Mouse (Mus musculus) neural tube, embryonic 11.5 days (tissue): ENCODE results near the gene Parp8. TPM values are rescaled to one million over a fixed set of nuclear protein-coding genes. Genes with fewer than 3 reads are reported as not detected.

Experiments
- ATAC-seq: fragments of 200-750 bp; cut with Nextera tagmentation; 2 replicates; pipeline ENCODE4 v1.8.0; 2017; ENCODE audit warnings: moderate number of reproducible peaks, mild to moderate bottlenecking, moderate TSS enrichment, moderate library complexity; ENCODE audit not compliant: insufficient read depth, low FRiP score, low TSS enrichment
- DNase-seq: peaks from one replicate; pipeline ENCODE4 v3.0.0-alpha.2; 2015; ENCODE audit warnings: low spot score
- H3K27ac ChIP-seq: fragments of 300-500 bp; sonication (generic); 2 replicates; pipeline ENCODE4 v1.5.1; 2014; ENCODE audit warnings: low read depth, mild to moderate bottlenecking, low read length
- H3K27me3 ChIP-seq: fragments of 300-500 bp; sonication (generic); 2 replicates; pipeline ENCODE4 v1.6.1; 2014; ENCODE audit warnings: mild to moderate bottlenecking, low read length, mixed read lengths; ENCODE audit not compliant: control insufficient read depth, insufficient read depth
- H3K36me3 ChIP-seq: fragments of 300-500 bp; sonication (generic); 2 replicates; pipeline ENCODE4 v1.6.1; 2014; ENCODE audit warnings: mild to moderate bottlenecking, low read length, moderate library complexity, mixed read lengths; ENCODE audit not compliant: control insufficient read depth, insufficient read depth
- H3K4me1 ChIP-seq: fragments of 300-500 bp; sonication (generic); 2 replicates; pipeline ENCODE4 v1.6.1; 2014; ENCODE audit warnings: low read length, mixed read lengths; ENCODE audit not compliant: control insufficient read depth, insufficient read depth
- H3K4me2 ChIP-seq: fragments of 300-500 bp; sonication (generic); 2 replicates; pipeline ENCODE4 v1.6.1; 2014; ENCODE audit warnings: low read depth, mild to moderate bottlenecking, moderate library complexity
- H3K4me3 ChIP-seq: fragments of 300-500 bp; sonication (generic); 2 replicates; pipeline ENCODE4 v1.5.1; 2014; ENCODE audit warnings: low read depth, low read length
- H3K9ac ChIP-seq: fragments of 300-500 bp; sonication (generic); 2 replicates; pipeline ENCODE4 v1.6.1; 2014; ENCODE audit warnings: mild to moderate bottlenecking, low read length
- H3K9me3 ChIP-seq: fragments of 300-500 bp; sonication (generic); 2 replicates; pipeline ENCODE4 v1.6.1; 2016; ENCODE audit warnings: low read length; ENCODE audit not compliant: control insufficient read depth
- WGBS: fragments of 180-500 bp; shearing (Covaris S2); extraction: QIAGEN DNeasy Blood & Tissue Kit; methylation state at CpG from one replicate; pipeline ENCODE4 v1.1.7; 2014; 5-methylcytosine and 5-hydroxymethylcytosine counted together
- polyA plus RNA-seq: library from polyadenylated mRNA; unstranded; fragments of >200 nt; fragmentation: Nextera tagmentation; extraction: Ambion mirVana; gene quantifications from 2 replicates; pipeline ENCODE4 v1.2.1, GENCODE M21; 2014

Parp8 gene
- polyA plus RNA-seq, 1 experiment from 2014 or later: 13.7 TPM

DNA sequence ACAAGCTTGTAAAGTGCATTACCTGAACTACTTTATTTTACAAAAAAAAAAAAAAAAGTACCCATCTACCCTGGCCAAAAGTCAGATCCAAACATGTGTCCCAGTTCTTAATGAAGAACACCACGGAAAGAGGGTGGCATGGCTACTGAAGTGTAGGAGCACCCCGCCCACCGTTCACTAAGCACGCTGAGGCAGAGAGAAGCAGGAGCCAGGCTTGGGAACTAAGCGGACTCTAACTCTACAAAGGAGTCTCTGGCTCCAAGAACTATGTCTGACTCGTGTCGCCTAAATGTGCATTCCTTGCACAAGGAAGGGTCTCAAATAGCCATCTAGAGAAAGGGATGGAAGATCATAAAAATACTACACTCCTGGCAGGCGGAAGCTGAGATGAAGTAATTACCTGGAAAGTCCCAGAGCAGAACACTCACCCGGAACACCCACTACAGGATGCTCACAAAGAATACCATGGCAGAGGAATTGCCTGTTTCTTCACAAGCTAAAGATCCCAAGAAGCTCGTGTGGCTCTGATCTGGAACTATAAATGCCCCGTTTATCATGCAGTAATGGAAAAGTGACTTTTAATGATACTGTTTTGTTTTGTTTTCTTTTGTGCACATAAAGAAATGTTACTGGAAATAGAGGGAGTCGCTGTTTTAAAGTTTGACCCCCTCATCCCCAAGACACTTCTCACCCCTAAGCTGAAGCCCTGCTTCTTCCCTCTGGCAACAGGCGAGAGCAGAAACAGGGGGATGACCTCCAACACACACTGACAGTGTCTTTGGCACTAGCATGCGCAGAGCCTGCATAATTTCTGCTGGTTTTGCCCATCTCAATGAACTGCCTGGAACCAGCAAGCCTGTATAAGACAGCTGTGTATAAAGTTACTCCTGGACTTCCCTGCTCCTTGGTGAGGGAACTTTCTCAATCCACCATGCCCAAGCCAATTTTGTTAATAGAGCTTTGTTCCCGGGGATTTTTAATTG, 62.6 kb downstream of the Parp8 start:
- ATAC-seq: no peak
- 80% methylated on average over 15 of the region's 15 CpGs for WGBS
- no peaks in the 10 kb centered on the region for H3K9me3 ChIP-seq

GRCm38 (mm10) chr13:116958776-116959589, 66.4 kb downstream of the Parp8 start:
- WGBS: 90% methylated on average over 7 of the region's 7 CpGs
- no peaks in the 10 kb centered on the region for H3K9me3 ChIP-seq
- no peak overlapping the region for H3K9ac ChIP-seq
- no peak overlapping the region for H3K4me3 ChIP-seq
- ATAC-seq: no peak
- H3K4me1 ChIP-seq: no peaks in the 10 kb centered on the region
- no peaks in the 10 kb centered on the region for H3K36me3 ChIP-seq
- no peak for DNase-seq
- H3K27ac ChIP-seq: no peak overlapping the region
- H3K4me2 ChIP-seq: no peak overlapping the region
- no peaks in the 10 kb centered on the region for H3K27me3 ChIP-seq

More for the DNA sequence above, 62.6 kb downstream of the Parp8 start:
- Histone ChIP-seq H3K9ac (no peak overlapping the region), H3K27me3 (no peaks in the 10 kb centered on the region), H3K27ac (no peak overlapping the region), H3K4me3 (no peak overlapping the region), H3K4me2 (no peak overlapping the region), H3K4me1 (no peaks in the 10 kb centered on the region), H3K36me3 (no peaks in the 10 kb centered on the region)
- DNase-seq: no peak

DNA sequence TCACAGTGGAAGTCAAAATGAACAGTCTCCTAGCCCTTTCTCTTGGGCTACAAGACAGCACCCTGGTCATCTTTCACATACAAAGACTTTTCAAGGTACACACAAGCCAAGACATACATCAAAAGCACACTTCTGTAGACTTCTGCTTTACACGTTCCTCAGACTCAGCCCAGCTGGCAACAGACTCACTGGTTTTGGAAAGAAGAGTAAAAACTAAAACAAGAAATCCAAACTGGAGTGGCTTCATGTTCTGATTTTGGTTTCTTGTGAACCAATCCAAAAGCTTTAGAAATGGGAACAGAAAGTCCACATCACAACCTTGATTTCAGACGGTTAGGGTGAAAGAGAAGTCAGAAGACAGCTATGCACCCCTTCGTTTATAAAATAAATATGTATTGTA, 67.8 kb downstream of the Parp8 start:
- Histone ChIP-seq H3K4me1 (no peaks in the 10 kb centered on the region), H3K27me3 (no peaks in the 10 kb centered on the region), H3K36me3 (no peaks in the 10 kb centered on the region), H3K9ac (no peak overlapping the region), H3K4me3 (no peak overlapping the region), H3K27ac (no peak overlapping the region), H3K9me3 (no peaks in the 10 kb centered on the region), H3K4me2 (no peak overlapping the region)
- DNase-seq (no peak), ATAC-seq (no peak)
- WGBS: 83% methylated on average over 3 of the region's 3 CpGs

- Histone ChIP-seq H3K9ac (no peak overlapping the region), H3K9me3 (no peaks in the 10 kb centered on the region), H3K27ac (no peak overlapping the region), H3K4me1 (no peaks in the 10 kb centered on the region), H3K4me3 (no peak overlapping the region), H3K36me3 (no peaks in the 10 kb centered on the region), H3K4me2 (no peak overlapping the region), H3K27me3 (no peaks in the 10 kb centered on the region)
- WGBS: 90% methylated on average over 3 of the region's 3 CpGs
- DNase-seq: no peak
- no peak for ATAC-seq
These were observed 74.0 kb downstream of the Parp8 start for GRCm38 (mm10) chr13:116951336-116951735.

- Histone ChIP-seq H3K27ac (no peak overlapping the region), H3K9me3 (no peaks in the 10 kb centered on the region), H3K4me1 (no peaks in the 10 kb centered on the region), H3K9ac (no peak overlapping the region), H3K4me3 (no peak overlapping the region), H3K27me3 (no peaks in the 10 kb centered on the region), H3K36me3 (no peaks in the 10 kb centered on the region), H3K4me2 (no peak overlapping the region)
- DNase-seq (no peak), ATAC-seq (no peak)
- WGBS: 84% methylated on average over 4 of the region's 4 CpGs
These were observed 75.8 kb downstream of the Parp8 start for GRCm38 (mm10) chr13:116949527-116949926.

DNA sequence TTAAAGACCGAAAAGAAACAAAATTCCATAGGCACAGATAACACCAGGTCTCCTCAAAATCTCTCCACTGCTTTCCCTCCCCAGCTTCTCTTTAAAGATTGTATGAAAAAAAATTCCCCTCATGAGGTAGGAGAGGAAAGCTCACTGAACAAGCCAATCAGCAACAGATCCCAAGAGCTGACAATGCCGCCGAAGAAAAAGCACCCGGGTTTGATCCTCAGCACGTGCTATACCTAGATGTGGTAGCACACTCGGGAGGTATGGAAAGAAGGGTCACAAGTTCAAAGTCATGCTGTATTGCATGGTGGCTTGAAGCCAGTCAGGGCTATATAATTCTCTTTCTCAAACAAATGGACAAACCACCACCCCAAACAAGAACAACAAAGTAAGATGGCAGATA, 76.3 kb downstream of the Parp8 start:
- H3K4me1 ChIP-seq: no peaks in the 10 kb centered on the region
- 90% methylated on average over 6 of the region's 6 CpGs for WGBS
- ATAC-seq: no peak
- H3K36me3 ChIP-seq: no peaks in the 10 kb centered on the region
- H3K9me3 ChIP-seq: no peaks in the 10 kb centered on the region
- no peak for DNase-seq
- H3K4me2 ChIP-seq: no peak overlapping the region
- no peaks in the 10 kb centered on the region for H3K27me3 ChIP-seq
- H3K9ac ChIP-seq: no peak overlapping the region
- no peak overlapping the region for H3K4me3 ChIP-seq
- no peak overlapping the region for H3K27ac ChIP-seq

DNA sequence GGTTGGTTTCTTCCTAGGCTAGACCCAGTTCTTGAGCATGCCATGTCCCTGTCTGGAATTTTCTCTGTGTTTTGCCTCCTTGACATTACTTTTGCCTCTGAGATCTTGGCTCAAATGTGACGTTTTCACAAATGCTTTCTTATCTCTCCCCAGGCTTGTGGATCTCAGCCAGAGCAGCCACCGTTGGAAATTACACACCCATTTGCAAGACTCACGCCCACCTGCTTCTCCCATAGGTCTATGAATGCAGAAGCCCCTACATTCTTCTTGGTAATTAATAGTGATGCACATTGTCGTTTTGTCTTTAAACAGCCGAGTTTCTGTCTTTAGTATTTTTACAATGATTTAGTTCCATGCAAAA, 77.1 kb downstream of the Parp8 start:
- Histone ChIP-seq H3K36me3 (no peaks in the 10 kb centered on the region), H3K27ac (no peak overlapping the region), H3K4me1 (no peaks in the 10 kb centered on the region), H3K9me3 (no peaks in the 10 kb centered on the region), H3K4me3 (no peak overlapping the region), H3K27me3 (no peaks in the 10 kb centered on the region), H3K9ac (no peak overlapping the region), H3K4me2 (no peak overlapping the region)
- DNase-seq: no peak
- no peak for ATAC-seq
- 84% methylated on average over 5 of the region's 5 CpGs for WGBS

GRCm38 (mm10) chr13:116947611-116948298, 77.6 kb downstream of the Parp8 start:
- DNase-seq (no peak), ATAC-seq (no peak)
- 79% methylated on average over 9 of the region's 9 CpGs for WGBS
- H3K9ac ChIP-seq: no peak overlapping the region
- no peak overlapping the region for H3K4me3 ChIP-seq
- H3K4me1 ChIP-seq: no peaks in the 10 kb centered on the region
- no peak overlapping the region for H3K4me2 ChIP-seq
- no peaks in the 10 kb centered on the region for H3K27me3 ChIP-seq
- H3K27ac ChIP-seq: no peak overlapping the region
- H3K36me3 ChIP-seq: no peaks in the 10 kb centered on the region
- no peaks in the 10 kb centered on the region for H3K9me3 ChIP-seq
